Mouse (Mus musculus): ENCODE data around the gene Rftn1.

DNA sequence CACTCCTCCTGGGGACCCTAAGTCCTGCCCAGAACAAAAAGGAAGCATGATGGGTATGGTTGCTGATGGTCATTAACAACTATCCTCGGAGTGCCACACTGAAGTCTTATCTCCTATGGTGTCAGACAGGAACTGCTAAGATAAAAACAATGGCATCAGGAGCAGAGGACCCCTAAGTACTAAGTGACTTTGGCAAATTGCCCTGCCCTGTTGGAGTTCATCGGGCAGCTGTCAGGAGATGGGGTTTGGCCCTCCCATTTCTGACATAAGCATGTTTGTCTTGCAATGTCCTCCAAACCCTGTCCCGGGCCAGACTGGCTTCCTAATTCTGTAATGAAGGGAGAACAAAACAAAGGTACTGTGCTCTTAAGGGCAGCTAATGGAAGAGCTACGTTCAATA is 180.4 kb downstream of the Rftn1 start:
- TF ChIP-seq CTCF (IDR thresholded peaks at IDR 0.05) (no peak), POLR2A (IDR thresholded peaks at IDR 0.05; ENCODE audit: insufficient read depth, low read depth, low read length) (no peak)
